Mouse (Mus musculus): ENCODE measurements around the gene T. TPM values are rescaled to one million over a fixed set of nuclear protein-coding genes. Genes with fewer than 3 reads are reported as not detected.
A peak's percentile ranks its signal among the peaks of the same experiment; 100 is the strongest.
"Not testable (repeated sequence)": the region's sequence is repeated elsewhere in the genome, so short reads cannot be mapped to it uniquely, and the experiment has no call there.

The T gene
- polyA plus RNA-seq (2015; fragmentation: Nextera tagmentation; extraction: Ambion mirVana) = 0.46 and 0.54 TPM in 2 replicates

DNA sequence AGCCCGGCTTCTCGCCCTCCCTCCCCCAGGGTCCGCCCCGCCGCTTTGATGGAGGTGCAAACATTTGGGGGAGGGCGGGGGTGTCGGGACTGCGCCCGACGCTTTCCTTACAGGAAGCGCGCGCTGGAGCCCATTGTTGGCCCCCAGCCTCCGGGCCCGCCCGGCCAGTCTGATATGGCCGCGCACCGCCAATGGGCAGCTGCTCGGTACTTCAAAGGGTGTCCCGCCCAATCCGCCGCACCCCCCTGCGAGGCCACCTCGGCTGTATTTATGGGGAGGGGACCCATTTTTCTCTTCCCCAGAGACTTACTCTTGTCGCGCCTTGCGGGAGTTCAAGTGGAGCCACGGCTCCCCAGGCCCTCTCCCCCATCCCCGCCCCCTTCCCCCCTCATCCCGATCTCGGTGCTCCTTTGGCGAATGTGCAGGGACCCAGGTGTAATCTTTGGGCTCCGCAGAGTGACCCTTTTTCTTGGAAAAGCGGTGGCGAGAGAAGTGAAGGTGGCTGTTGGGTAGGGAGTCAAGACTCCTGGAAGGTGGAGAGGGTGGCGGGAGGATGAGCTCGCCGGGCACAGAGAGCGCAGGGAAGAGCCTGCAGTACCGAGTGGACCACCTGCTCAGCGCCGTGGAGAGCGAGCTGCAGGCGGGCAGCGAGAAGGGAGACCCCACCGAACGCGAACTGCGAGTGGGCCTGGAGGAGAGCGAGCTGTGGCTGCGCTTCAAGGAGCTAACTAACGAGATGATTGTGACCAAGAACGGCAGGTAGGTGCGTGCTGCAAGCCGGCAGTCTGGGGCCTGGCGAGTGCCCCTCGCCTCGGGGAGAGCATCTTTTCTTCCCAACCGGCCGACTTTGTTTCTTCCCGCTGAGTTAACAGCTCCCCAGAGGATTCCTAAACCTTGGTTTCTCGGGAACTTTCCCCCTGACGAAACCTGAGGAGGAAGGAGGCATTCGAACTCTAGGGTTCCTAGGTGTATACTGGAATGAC lies at the start of gene T:
Gene T (plus strand): TSS at position 446 of the 983 bp plus-strand sequence.
- WGBS = under 1% methylated on average over 65 of the region's 65 CpGs
- Histone ChIP-seq H3K9ac (replicated peaks) (no peak within 1 kb of the TSS), H3K4me3 (no peak within 1 kb of the TSS), H3K4me1 (peaks cover 8% of the 10 kb centered on the region), H3K36me3 (no peaks in the 10 kb centered on the region), H3K27ac (replicated peaks) (no peak within 1 kb of the TSS), H3K9me3 (no peaks in the 10 kb centered on the region), H3K4me2 (replicated peaks) (peak within 1 kb of the TSS; percentile 21), H3K27me3 (peaks cover 94% of the 10 kb centered on the region)
- ATAC-seq (replicated peaks) = no peak

DNA sequence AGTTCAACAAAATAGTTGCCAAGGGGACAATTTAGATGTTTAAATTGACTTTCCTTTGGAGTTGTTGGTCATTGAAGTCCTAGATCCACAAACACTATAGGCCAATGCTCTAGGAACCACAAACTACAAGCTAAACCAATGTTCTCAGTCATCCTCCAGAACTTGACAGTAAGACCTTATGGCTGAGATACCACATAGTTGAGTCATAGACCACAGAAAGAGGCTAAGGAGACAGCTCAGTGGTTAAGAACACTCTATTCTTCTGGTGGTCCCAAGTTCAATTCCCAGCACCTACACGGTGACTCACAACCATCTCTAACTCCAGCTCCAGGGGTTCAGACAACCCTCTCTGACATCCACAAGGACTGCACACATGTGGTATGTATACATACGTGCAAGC lies 48.8 kb upstream of the T start:
- ATAC-seq (replicated peaks) = no peak
- 96% methylated on average over 2 of the region's 2 CpGs for WGBS
- no peak overlapping the region for H3K4me3 ChIP-seq
- H3K27me3 ChIP-seq = peaks cover 4% of the 10 kb centered on the region; the same call in 1 of the 2 replicates
- no peak overlapping the region for H3K27ac ChIP-seq (replicated peaks)
- no peaks in the 10 kb centered on the region for H3K9me3 ChIP-seq
- peaks cover 8% of the 10 kb centered on the region; the same call in 1 of the 2 replicates for H3K4me1 ChIP-seq
- H3K36me3 ChIP-seq = no peaks in the 10 kb centered on the region
- no peak overlapping the region for H3K4me2 ChIP-seq (replicated peaks)
- H3K9ac ChIP-seq (replicated peaks) = no peak overlapping the region

DNA sequence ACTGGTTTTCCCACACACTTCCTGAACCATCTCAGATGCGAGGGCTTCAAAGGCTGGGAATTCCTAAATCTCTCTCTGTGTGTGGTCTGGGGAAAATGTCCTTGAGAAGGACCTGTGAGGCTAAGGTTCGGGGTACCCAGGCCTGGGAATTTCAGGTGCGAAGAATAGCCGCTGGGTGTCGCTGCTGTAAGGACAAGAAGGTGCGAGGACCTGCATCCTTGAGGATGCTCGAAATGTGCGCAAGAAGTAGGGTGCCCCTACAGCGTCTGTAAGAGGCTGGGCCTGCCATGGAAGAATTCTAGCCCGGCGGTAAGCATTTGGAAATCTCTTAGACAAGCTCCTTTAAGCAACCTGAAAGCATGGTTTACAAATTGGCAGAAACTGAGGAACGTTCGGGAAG lies 45.8 kb upstream of the T start:
- ATAC-seq (replicated peaks) = 0 out of 2 replicates have a peak, but pooled peaks have one; percentile 48
- Histone ChIP-seq H3K4me1 (peaks cover 8% of the 10 kb centered on the region; the same call in 1 of the 2 replicates), H3K4me2 (replicated peaks) (peak overlapping the region; percentile 56), H3K4me3 (peak overlapping the region; percentile 36), H3K27ac (replicated peaks) (no peak overlapping the region), H3K9ac (replicated peaks) (0 out of 2 replicates have a peak overlapping the region, but pooled peaks have one; percentile 31), H3K9me3 (no peaks in the 10 kb centered on the region), H3K27me3 (peaks cover 12% of the 10 kb centered on the region; the same call in 1 of the 2 replicates), H3K36me3 (no peaks in the 10 kb centered on the region)
- under 1% methylated on average over 13 of the region's 13 CpGs for WGBS

DNA sequence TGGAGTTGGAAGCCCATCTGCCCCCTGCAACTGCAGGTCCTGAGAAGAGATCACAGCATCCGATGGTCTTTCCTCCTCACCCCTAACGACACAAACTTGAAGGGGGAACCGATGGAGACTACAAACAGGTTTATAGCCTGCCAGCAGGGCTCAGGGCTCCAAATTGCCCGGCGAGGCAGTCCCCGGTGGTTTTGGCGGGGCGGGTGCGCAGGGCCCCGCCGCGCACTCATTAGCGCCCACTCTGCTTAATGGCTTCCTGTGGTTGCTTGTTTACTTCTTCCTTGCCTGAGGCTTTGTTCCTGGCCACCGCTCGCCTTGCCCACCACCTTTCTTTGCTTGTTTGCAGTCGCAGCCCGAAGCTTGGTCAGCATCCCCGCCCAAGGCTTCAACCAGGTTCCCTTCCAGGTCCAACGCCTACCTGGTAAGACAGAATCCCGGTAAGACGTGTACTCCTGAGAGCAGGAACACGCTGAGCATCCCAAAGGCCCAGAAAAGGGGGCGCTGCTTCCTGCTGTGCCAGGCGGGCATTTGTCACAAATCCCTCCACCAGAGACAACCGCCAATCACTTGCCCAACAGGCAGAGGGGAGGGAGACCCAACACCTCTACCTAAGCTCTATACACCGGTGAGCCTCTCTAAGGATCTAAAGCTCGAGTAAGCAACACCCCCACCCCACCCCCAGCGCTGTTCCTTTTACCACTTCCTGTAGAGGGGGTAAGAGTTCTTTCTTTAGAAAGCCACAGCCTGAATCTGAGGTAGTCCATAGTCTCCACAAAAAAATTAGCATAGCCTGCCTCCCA lies 45.0 kb upstream of the T start:
- peak overlapping the region; percentile 36 for H3K4me3 ChIP-seq
- H3K36me3 ChIP-seq = no peaks in the 10 kb centered on the region
- under 1% methylated on average over 28 of the region's 28 CpGs for WGBS
- no peaks in the 10 kb centered on the region for H3K9me3 ChIP-seq
- H3K9ac ChIP-seq (replicated peaks) = peak overlapping the region; percentile 31
- peaks cover 8% of the 10 kb centered on the region; the same call in 1 of the 2 replicates for H3K4me1 ChIP-seq
- no peak overlapping the region for H3K27ac ChIP-seq (replicated peaks)
- peak overlapping the region; percentile 56 for H3K4me2 ChIP-seq (replicated peaks)
- peaks cover 12% of the 10 kb centered on the region; the same call in 1 of the 2 replicates for H3K27me3 ChIP-seq
- ATAC-seq (replicated peaks) = peak; percentile 43; the same call in 1 of the 2 replicates

DNA sequence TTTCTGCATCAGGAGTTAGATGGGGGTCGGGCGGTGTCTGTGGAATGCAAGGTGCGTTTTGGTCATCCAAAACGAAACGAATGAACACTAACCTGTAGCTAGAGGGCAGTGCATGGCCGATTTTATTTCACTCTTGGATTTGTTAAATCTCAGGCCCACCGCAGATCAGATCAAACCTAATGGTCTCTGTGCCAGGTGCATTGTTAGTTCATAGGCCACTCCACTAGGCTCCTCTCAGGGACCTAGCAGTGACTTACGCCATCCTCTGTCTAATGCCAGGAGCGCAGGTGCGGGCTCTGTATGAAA lies 44.5 kb upstream of the T start:
- Histone ChIP-seq H3K9ac (replicated peaks) (no peak overlapping the region), H3K9me3 (no peaks in the 10 kb centered on the region), H3K4me3 (peak overlapping the region; percentile 36), H3K4me1 (peaks cover 8% of the 10 kb centered on the region; the same call in 1 of the 2 replicates), H3K27ac (replicated peaks) (no peak overlapping the region), H3K36me3 (no peaks in the 10 kb centered on the region), H3K27me3 (peaks cover 12% of the 10 kb centered on the region; the same call in 1 of the 2 replicates), H3K4me2 (replicated peaks) (peak overlapping the region; percentile 56)
- 5% methylated on average over 10 of the region's 10 CpGs for WGBS
- ATAC-seq (replicated peaks) = no peak

DNA sequence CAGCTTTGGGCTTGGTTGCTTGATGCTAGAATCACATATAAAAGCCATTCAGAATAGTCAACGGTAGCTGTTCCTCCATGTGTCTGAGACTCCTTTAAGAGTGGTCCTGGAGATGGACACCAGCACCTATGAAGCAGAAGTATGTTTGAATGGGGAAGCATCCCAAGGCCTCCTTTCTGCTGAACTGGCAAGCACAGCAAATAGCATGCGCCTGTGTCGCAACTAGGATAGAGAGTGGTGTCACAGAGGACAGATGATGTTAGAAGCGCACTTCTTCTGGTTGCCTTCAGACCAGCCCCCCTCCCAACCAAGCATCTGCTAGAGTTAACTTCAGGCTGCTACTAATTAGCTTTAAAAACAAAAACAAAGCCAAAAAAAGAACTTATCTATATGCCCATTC lies 43.7 kb upstream of the T start:
- Histone ChIP-seq H3K36me3 (no peaks in the 10 kb centered on the region), H3K9ac (replicated peaks) (no peak overlapping the region), H3K4me3 (no peak overlapping the region), H3K27me3 (peaks cover 12% of the 10 kb centered on the region; the same call in 1 of the 2 replicates), H3K4me2 (replicated peaks) (no peak overlapping the region), H3K4me1 (peaks cover 8% of the 10 kb centered on the region; the same call in 1 of the 2 replicates), H3K27ac (replicated peaks) (no peak overlapping the region), H3K9me3 (no peaks in the 10 kb centered on the region)
- 63% methylated on average over 4 of the region's 4 CpGs for WGBS
- no peak for ATAC-seq (replicated peaks)

DNA sequence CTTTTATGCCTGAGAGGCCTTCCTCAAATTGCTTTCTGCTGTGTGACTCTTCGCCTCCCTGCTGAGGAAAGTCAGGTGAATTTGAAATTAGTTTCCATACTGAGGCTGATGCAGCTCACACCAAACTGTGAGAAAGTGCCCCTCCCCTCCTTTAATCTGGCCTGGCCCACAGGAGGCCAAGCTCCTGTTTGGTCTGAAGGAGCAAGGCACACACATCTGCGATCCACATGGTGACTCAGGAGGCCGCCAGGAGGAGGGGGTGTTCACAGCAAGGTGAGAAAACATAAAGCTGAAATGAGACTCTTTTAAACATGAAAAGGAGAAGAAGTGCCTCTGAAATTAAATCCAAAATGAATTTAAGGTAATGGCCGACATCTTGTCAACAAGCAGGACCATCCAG lies 37.9 kb upstream of the T start:
- H3K9ac ChIP-seq (replicated peaks) = no peak overlapping the region
- WGBS = 64% methylated on average over 4 of the region's 4 CpGs
- H3K4me3 ChIP-seq = no peak overlapping the region
- H3K36me3 ChIP-seq = no peaks in the 10 kb centered on the region
- no peak overlapping the region for H3K27ac ChIP-seq (replicated peaks)
- no peak overlapping the region for H3K4me2 ChIP-seq (replicated peaks)
- no peak for ATAC-seq (replicated peaks)
- no peaks in the 10 kb centered on the region for H3K27me3 ChIP-seq
- H3K9me3 ChIP-seq = no peaks in the 10 kb centered on the region
- H3K4me1 ChIP-seq = no peaks in the 10 kb centered on the region

DNA sequence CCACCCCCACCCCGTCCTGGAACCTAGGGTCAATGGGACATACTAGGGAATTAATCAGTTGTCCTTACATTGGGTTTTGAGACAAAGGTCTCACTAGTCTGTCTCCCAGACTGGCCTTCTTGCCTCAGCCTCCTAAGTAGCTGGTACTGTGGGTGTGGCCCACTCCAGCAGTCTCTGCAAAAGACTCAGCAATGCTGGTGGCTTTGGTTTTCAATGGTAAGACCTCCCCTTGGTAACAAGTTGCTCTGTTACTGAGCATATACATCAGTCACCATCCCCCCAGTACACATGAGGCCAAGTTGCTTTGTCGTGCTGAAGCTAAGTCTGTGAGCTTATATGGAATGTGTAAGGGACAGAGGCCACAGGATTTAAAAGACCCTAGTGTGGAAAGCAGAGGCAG lies 36.3 kb upstream of the T start:
- Histone ChIP-seq H3K4me3 (no peak overlapping the region), H3K36me3 (no peaks in the 10 kb centered on the region), H3K4me2 (replicated peaks) (no peak overlapping the region), H3K27ac (replicated peaks) (no peak overlapping the region), H3K9me3 (no peaks in the 10 kb centered on the region), H3K9ac (replicated peaks) (no peak overlapping the region), H3K27me3 (no peaks in the 10 kb centered on the region), H3K4me1 (no peaks in the 10 kb centered on the region)
- no peak for ATAC-seq (replicated peaks)
- WGBS = 54% methylated on average over 2 of the region's 2 CpGs

DNA sequence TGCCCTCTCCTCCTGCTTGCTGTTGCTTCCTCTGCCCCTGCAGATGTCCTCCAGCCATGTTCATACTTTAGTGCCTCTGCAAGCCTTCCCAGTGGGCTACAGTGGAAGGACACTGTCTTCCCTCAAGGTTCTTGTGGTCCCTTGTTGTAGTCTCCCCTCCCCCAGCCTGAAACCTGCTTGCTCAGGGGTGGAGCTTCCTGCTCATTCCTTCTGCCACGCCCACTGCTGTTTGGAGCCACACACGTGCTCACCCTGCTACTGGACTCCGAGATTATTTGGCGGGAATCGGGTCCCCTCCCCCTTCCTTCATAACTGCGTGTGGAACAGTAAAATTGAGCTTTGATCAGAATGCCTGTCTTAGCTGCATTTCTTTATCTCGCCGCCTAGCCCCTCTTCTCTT lies 30.3 kb upstream of the T start:
- H3K27me3 ChIP-seq; H3K4me2 ChIP-seq (replicated peaks); H3K36me3 ChIP-seq; H3K27ac ChIP-seq (replicated peaks); H3K4me3 ChIP-seq; H3K9me3 ChIP-seq; H3K4me1 ChIP-seq; ATAC-seq (replicated peaks); H3K9ac ChIP-seq (replicated peaks): not testable (repeated sequence)
- WGBS = 58% methylated on average over 8 of the region's 8 CpGs

DNA sequence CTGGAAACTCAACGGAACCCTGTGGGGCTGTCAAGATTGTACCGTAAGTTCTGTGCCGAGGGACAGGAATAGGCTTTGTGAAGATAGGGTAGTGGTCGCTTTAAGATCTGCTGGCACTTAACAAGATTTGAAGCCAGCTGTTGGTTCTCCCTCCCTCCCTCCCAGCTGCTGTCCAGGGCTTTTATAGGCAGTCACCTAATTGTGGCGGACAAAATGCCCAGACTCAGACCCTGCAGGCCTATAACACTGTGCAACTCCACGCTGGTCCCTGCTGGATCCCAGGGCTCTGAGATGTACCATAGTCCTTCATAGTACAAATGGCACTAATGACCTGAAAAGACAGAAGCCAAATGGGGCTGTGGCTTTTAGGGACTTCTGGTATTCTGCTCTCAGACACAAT lies 27.9 kb upstream of the T start:
- ATAC-seq (replicated peaks) = no peak
- WGBS = 17% methylated on average over 6 of the region's 6 CpGs
- H3K36me3 ChIP-seq = no peaks in the 10 kb centered on the region
- H3K27me3 ChIP-seq = no peaks in the 10 kb centered on the region
- H3K9me3 ChIP-seq = no peaks in the 10 kb centered on the region
- H3K9ac ChIP-seq (replicated peaks) = no peak overlapping the region
- H3K4me2 ChIP-seq (replicated peaks) = no peak overlapping the region
- H3K27ac ChIP-seq (replicated peaks) = no peak overlapping the region
- H3K4me3 ChIP-seq = no peak overlapping the region
- H3K4me1 ChIP-seq = no peaks in the 10 kb centered on the region

DNA sequence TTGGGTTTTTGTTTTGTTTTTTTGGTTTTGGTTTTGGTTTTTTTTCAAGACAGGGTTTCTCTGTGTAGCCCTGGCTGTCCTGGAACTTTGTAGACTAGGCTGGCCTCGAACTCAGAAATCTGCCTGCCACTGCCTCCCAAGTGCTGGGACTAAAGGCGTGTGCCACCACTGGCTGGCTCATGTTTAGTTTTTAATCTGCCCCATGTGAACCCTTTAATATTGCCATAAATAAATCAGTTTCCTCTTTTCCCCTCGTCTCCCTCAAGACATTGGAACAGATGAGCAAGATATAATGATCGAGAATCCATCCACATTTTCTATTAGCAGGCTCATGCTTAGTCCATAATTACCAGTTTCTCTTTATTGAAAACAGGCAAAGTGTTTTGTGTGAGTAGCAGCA lies 26.2 kb upstream of the T start:
- not testable (repeated sequence) for H3K4me2 ChIP-seq (replicated peaks); H3K27me3 ChIP-seq; H3K4me3 ChIP-seq; H3K9me3 ChIP-seq; H3K27ac ChIP-seq (replicated peaks); H3K36me3 ChIP-seq; H3K9ac ChIP-seq (replicated peaks); ATAC-seq (replicated peaks); H3K4me1 ChIP-seq
- WGBS = 67% methylated on average over 4 of the region's 4 CpGs
